Mouse (Mus musculus): ENCODE results near the gene Cfap44. TPM values are rescaled to one million over a fixed set of nuclear protein-coding genes. Genes with fewer than 3 reads are reported as not detected.

The Cfap44 gene
- total RNA-seq, 2 experiments from 2014 or later = 12.8 to 14.8 TPM

DNA sequence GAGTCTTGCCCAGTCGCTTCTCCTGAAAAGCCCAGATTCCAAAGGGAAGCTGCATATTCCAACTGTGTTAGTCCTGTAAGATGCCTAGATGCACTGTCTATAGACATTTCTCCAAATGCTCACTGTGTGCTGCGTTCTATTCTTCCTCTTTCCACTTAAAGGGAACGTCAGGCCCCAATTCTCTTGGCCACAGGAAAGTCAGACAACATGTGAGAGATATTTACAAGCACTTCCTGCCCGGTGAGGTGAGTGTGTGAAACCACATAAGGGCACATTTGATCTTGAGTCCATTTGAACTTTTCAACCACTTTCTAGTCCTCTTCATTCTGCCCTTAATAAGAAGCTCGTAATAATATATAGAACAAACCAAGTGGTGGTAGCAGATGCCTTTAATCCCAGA lies 113.4 kb downstream of the Cfap44 start:
- DNase-seq (ENCODE audit: low spot score in 2 of 2) = no peak
- Histone ChIP-seq H3K4me3 (no peak overlapping the region), H3K27ac (no peak overlapping the region)
- no peak for TF ChIP-seq CTCF (conservative IDR thresholded peaks at IDR 0.05)

DNA sequence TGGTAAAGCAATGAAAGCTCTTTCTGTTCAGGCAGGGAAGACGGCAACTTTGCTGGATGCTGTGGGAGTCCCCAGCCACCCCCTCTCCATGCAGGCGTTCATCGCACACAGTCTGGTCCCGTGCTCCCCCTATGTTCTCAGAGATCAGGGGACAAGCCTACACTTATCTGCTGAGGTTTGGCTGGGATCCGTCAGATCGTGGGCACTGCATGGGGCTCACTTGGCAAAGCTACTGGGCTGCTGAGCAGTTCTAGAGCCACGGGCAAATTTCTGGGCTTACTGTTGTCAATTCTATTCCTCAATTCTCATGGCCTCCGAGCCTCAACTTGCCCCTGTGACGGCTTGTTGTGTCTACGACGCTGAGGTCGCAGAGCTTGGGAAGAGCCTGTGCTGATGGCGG lies 114.2 kb downstream of the Cfap44 start:
- peak in 1 of 2 experiments; percentile 34 for DNase-seq (ENCODE audit: low spot score in 2 of 2)
- H3K4me3 ChIP-seq = no peak overlapping the region
- TF ChIP-seq CTCF (conservative IDR thresholded peaks at IDR 0.05) = no peak

DNA sequence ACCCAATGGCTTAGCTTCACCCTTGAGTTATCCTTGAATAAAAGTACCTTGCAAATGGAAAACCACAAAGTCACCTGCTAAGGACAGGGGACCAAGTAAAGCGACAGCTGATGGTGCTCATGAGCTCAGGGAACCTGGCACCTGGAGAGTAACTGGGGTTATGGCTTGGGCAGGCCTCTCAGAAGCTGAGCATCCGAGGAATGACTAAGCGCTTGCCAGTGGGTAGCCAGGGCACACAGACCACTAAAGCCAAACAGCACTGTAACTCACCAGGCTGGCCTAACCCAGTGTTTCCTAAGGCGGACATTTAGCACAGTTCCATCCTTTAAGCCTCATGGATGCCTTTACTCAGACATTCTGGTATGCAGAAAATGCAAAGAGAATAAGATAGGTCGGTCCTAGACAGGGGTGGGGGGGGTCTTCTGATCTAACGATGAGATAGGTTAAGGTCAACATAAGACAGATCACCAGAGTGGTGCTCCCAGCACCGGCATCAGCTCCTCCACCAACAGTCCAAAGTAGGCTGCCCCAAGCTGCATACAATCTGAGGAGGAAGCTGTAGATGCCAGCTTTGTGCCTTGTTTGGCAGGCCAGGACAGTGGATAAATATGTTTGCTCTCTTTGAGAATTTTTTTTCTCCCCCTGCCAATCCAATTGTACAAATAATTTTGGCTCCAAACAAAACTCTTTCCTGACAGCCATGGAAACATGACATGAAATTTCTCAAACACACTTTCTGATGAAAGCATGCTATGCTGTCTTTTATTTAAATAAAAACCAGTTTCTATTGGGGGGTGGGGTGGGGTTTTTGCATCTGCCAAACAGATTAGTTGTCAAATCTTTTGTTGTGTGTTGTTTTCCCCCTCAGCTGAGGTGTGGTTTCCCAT lies 115.1 kb downstream of the Cfap44 start:
- no peak overlapping the region for H3K4me3 ChIP-seq
- peak overlapping the region; percentile 43; the same call in 1 of the 2 replicates for H3K27ac ChIP-seq
- no peak for TF ChIP-seq CTCF (conservative IDR thresholded peaks at IDR 0.05)
- DNase-seq (ENCODE audit: low spot score in 2 of 2) = no peak

More for the DNA sequence above, 114.2 kb downstream of the Cfap44 start:
- peak overlapping the region; percentile 43; the same call in 1 of the 2 replicates for H3K27ac ChIP-seq

DNA sequence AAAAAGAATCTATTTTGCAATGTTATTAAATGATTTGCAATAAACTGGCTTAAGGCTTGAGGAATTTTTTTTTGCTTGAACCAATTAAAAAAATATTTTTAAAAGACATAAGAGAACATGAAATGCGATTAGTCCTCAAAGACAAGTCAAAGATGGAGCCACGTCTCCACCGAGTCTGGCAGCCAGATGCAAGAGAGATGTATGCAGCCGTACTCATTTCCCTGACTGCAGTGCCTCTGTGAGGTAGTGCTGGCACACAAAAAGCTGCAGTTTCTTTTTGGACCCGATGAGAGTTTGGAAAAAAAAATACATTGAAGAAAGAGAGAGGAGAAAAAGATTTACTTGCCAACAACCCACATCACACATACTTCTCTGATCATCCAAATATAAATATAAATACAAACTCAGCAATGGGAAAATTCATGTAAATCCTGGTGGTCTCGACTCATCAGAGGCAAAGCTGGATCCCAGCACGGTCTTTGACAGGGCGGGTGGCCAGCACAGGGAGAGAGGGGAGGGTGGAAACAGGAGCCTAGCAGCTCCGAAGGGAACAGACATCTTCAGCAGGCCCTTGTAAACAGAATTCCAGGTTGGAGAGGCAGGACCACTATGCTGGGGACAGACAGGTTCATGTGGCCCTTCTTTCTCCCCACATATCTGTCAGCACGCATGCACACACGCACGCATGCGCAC lies 116.1 kb downstream of the Cfap44 start:
- no peak for TF ChIP-seq CTCF (conservative IDR thresholded peaks at IDR 0.05)
- DNase-seq (ENCODE audit: low spot score in 2 of 2) = no peak
- Histone ChIP-seq H3K4me3 (no peak overlapping the region), H3K27ac (peak overlapping the region; percentile 28; the same call in 1 of the 2 replicates)

DNA sequence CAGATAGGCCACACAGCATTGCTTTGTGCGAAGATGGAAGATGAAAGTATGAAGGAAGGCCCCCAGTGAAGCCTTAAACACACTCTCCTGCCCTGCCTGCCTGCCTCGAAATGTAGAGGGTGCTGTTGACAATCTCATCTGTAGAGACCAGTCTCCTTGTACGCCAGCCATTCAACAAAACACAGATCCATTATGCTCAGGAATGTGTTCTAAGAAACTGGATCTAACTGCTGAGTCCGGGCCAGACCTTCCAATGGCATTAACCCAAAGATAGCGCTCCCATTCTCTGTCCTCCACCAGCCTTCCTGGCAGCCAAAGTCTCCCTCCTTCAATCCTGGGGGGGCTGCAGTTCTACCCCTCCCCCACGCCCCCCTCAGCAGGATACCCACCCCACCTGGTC lies 121.9 kb downstream of the Cfap44 start:
- Histone ChIP-seq H3K27ac (no peak overlapping the region; the same call in 1 of the 2 replicates), H3K4me3 (no peak overlapping the region)
- no peak for DNase-seq (ENCODE audit: low spot score in 2 of 2)
- no peak for TF ChIP-seq CTCF (conservative IDR thresholded peaks at IDR 0.05)

DNA sequence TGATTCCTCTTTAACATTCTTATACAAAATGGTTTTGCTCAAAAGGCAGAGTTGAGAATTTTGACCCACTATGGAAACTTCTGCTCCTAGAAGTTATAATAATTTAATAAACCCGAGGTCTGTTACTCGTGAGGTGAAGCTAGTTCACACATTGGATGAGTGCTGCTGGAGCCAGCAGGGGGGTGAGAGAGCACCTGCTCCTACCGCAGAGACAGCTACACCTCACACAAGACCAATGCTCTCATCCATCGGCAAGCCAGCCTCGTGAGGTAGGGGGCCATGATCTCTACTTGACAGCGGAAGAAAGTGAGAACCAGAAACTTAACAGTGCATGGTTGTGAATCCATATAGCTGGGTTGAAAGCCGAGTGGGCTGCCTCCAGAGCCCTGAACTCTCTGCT lies 129.0 kb downstream of the Cfap44 start:
- DNase-seq (ENCODE audit: low spot score in 2 of 2) = no peak
- Histone ChIP-seq H3K4me3 (no peak overlapping the region), H3K27ac (no peak overlapping the region)
- no peak for TF ChIP-seq CTCF (conservative IDR thresholded peaks at IDR 0.05)

DNA sequence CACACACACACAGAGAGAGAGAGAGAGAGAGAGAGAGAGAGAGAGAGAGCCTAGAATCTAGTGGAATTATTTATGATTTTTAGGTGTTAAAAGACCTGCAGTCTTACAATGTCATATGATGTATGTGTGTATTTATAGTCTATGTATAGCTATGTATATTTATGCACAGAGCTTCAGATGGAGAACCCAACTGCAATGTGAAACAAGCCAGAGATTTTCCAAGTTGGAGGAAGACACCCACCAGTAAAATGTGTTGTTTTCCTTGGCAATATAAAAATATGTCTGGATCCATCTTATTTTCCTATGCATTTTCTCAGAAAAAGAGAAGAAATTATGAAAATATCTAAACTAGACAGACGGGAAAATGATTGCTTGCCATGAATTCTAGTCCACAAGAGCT lies 131.4 kb downstream of the Cfap44 start:
- no peak for TF ChIP-seq CTCF (conservative IDR thresholded peaks at IDR 0.05)
- no peak for DNase-seq (ENCODE audit: low spot score in 2 of 2)
- no peak overlapping the region; the same call in 1 of the 2 replicates for H3K27ac ChIP-seq

DNA sequence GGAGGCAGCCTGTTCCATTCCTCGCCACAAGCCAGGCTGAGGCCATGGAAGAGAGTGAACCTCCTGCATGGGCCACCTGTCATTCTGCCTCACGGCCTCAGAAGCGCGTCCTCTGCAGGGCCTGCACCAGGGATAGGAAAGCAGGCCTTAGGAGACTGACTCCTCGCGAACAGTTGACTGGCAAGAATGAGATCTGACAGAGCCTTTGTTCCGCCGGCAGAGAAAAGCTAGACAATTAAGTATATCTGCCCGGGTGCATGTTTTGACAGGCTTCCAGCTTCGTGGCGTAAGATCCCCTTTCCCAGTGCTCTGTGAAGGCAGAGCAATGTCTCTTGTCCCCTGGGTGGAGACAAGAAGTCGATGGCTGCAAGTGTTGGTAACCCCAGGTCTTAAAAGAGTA lies 132.1 kb downstream of the Cfap44 start:
- DNase-seq (ENCODE audit: low spot score in 2 of 2) = no peak
- Histone ChIP-seq H3K27ac (peak overlapping the region; percentile 37), H3K4me3 (no peak overlapping the region)
- TF ChIP-seq CTCF (conservative IDR thresholded peaks at IDR 0.05) = no peak

More for the DNA sequence above, 131.4 kb downstream of the Cfap44 start:
- no peak overlapping the region for H3K4me3 ChIP-seq

DNA sequence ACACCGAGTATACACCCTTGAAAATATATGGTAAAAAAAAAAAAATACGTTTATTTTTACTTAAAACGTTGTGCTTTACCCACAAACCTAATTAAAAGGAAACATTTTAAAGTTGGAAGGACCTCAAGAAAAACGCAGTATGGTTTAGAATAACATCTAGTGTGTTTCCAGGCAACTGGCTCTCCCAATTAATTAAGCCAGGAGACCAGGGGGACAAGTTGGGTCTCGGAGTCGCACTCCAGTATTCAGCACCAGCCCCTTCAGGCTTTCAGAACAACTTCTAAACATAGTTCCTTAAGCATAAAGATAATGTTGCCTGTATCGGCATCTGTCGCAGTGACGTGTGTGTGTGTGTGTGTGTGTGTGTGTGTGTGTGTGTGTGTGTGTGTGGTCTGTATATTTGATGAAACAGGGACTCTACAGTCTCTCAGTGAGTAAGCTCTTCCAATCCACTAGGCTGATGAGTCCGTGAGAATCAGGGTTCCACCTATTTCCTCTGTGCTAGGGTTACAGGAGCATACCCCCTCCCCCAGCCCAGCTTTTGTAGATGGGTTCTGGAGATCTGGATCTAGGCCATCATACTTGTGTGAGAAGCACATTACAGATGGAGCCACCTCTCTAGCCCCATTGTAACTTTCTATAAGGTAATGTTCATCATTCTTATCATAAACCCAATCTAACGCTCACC lies 132.8 kb downstream of the Cfap44 start:
- Histone ChIP-seq H3K4me3 (no peak overlapping the region), H3K27ac (peak overlapping the region; percentile 37; the same call in 1 of the 2 replicates)
- no peak for DNase-seq (ENCODE audit: low spot score in 2 of 2)
- TF ChIP-seq CTCF (conservative IDR thresholded peaks at IDR 0.05) = no peak

DNA sequence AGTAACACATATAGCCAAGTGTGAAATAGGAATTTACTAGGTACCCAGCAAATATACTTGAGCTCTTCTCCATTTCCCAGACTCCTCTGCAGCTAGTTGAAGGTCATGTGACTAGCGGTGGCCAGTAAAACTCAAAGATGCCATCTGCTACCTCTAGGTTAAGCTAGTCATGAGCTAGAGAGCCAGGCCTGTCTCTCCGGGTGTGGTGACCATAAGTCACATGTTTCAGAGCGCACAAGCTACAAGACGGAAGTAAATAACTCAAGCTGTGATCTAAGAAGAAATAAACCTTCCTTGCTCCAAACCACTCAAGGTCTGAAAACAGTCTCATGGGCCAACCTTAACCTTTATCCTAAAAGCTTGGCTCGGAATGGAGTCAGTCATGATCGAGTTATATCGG lies 134.4 kb downstream of the Cfap44 start:
- Histone ChIP-seq H3K4me3 (no peak overlapping the region), H3K27ac (no peak overlapping the region)
- TF ChIP-seq CTCF (conservative IDR thresholded peaks at IDR 0.05) = no peak
- DNase-seq (ENCODE audit: low spot score in 2 of 2) = no peak

DNA sequence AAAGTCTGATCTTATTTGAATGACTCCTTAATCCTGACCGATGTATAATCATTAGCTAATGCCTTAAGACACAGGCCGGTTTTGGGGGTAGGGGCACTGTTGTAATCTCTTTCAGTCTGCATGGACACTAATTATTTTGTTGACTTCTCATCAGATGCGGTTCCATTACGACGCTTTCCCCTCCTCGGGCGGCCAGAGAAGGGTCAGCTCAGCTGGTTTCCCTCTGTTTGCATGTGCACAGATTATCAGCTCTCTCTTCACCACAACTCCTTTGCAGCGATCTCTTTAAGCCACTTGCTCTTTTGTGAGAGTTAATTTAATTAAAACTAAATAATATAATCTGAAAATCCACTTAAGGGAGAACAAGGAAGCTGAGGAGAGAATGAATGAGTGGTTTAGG lies 135.1 kb downstream of the Cfap44 start:
- DNase-seq (ENCODE audit: low spot score in 2 of 2) = no peak
- Histone ChIP-seq H3K4me3 (no peak overlapping the region), H3K27ac (no peak overlapping the region)
- TF ChIP-seq CTCF (conservative IDR thresholded peaks at IDR 0.05) = no peak

DNA sequence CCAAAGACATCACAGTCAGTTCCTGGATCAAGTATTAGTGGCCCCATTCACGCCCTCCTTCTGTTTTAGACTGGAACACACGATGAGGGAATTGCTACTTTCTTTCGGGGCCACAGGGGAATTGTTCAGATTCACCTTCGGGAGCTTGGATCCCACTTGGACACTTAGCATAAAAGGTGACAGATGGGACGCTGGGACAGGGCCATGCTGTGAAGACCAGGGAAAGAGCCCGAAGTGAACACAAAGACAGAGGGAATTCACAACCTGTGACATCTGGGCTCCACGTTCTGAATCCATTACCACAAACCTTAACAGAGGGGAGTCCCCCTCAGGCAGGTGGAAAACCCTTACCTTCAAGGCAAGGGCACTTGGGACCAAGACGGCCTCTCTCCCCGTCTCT lies 135.6 kb downstream of the Cfap44 start:
- no peak overlapping the region for H3K4me3 ChIP-seq
- peak overlapping the region; percentile 70; the same call in 1 of the 2 replicates for H3K27ac ChIP-seq
- TF ChIP-seq CTCF (conservative IDR thresholded peaks at IDR 0.05) = no peak
- DNase-seq (ENCODE audit: low spot score in 2 of 2) = no peak

DNA sequence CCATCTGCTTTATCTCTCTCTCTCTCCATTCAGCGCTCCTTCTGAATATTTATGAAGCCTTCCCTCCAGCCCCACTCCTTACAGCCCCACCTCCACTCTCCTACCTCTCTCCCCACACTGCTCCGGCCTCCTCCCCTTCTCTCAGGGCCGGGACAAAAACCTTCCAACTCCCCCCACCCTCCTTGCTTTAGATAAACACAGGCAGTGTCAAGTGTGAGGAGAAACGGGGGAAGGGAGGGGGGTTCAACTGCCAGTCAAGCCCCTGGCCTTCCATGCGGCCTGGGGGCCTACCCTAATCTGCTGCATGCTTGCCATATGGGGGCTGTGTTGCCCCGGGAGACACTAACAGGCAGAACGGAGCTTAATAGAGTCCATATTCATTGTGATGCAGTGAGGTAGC lies 136.2 kb downstream of the Cfap44 start:
- no peak for TF ChIP-seq CTCF (conservative IDR thresholded peaks at IDR 0.05)
- no peak for DNase-seq (ENCODE audit: low spot score in 2 of 2)
- Histone ChIP-seq H3K4me3 (peak overlapping the region; percentile 38), H3K27ac (peak overlapping the region; percentile 70)
